Mouse (Mus musculus): ENCODE data around the gene Epn3. TPM values are rescaled to one million over a fixed set of nuclear protein-coding genes. Genes with fewer than 3 reads are reported as not detected.

The Epn3 gene
- total RNA-seq, 1 experiment from 2014 or later, result not detected

DNA sequence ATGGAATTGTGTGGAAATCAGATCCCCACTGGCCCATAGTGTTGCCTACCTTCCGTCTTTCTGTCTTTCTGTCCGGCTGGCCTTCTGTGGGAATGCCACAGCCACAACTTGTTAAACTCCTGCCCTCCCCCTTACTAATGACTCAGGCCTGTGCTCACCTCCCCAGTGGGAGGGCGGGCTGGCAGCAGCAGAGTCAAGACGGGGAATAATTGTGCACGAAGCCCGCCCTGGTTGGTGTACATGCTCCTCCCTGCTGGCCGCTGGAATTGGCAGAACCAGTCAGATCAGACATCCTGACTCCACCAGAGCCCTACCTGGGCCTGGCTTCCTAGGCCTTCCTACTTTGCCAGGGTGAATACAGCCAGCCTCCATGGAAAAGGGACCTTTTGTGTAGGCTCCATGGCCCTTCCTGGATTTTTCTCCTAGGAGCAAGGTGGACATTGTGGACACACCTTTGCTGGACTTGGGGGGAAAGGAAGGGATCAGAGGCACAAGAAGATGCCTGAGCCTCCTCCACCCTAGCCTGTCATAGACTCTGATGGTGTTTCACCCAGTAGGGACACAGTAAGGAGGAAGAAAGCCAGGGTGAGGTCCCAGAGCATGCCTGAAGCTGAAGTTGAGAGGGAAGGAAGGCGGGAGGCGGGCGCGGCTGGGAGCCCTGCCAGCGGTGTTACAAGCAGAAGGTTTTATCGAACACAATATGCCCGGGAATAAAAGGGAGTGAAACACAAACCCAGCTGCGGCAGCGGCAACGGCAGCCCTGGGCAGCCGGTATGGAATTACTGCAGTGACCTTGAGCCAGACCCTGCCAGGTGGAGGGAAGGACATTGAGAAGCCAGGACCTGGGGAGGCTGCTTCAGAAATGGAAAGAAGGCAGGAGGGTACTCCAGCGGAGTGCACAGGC is 1.4 kb downstream of the Epn3 start:
- peak; percentile 36; the same call in 1 of the 2 replicates for ATAC-seq (replicated peaks; ENCODE audit: low read depth, poor library complexity, severe bottlenecking)

GRCm38 (mm10) chr11:94495415-94495814 is 4.4 kb downstream of the Epn3 start:
- no peak for ATAC-seq (replicated peaks; ENCODE audit: low read depth, poor library complexity, severe bottlenecking)

- peak; percentile 53; the same call in 1 of the 2 replicates for ATAC-seq (replicated peaks; ENCODE audit: low read depth, poor library complexity, severe bottlenecking)
Measured at GRCm38 (mm10) chr11:94491749-94492099, 8.1 kb downstream of the Epn3 start.

DNA sequence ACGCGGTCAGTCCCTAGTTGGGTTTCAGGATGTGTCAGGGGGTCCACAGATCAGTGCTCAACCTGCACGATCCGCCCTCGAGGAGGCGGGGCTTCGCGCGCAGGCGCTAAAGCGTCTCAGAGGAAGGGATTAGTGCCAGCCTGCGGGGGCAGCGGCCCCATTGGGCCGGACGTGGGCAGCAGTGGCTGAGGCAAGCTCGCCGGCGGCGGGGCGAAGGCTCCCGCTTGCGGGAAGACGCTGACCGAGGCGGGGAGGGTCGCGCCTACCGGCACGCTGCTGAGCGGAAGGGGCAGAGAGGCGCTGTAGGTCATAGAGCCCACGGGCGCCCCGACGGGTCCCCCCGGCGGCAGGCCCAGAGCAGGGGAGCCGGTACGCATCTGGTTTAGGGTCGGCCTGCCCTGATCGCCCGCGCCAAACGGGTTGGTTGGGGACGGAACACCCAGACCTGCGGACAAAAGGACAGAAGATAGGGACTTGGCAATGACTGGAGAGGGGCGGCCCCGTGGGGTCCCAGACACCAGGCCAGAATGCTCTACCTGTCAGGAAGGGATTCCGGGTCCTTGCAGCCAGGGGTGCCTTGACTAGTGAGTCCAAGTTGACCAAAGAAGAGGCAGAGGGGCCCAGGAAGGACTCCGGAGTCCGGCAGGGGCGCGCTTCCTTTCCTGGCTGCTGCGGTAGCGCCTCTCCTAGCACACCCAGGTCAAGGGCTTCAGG is 8.6 kb downstream of the Epn3 start:
- peak; percentile 57 for ATAC-seq (replicated peaks; ENCODE audit: low read depth, poor library complexity, severe bottlenecking)

GRCm38 (mm10) chr11:94489745-94490144 is 10.0 kb downstream of the Epn3 start:
- ATAC-seq (replicated peaks; ENCODE audit: low read depth, poor library complexity, severe bottlenecking), result no peak

GRCm38 (mm10) chr11:94488767-94489533 is 10.8 kb downstream of the Epn3 start:
- ATAC-seq (replicated peaks; ENCODE audit: low read depth, poor library complexity, severe bottlenecking), result no peak

DNA sequence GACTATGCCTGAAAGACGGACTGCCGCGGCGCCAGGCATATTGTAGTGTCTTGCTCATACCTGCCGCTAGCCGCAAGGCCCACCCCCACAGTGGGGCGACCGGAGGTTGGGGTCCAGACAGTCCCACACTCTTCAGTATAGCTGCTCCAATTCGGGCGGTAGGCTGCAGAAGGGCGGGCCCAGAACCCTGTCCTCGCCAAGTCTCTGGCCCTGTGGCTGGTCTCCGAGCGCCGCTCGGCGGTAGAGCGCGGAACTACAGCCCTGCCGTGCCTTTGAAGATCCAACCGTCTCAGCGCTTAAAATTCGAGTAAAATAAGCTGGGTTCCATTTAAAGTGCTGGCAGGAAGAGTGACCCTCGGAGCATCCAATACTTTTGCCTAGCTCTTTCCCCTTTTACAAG is 13.8 kb downstream of the Epn3 start, which contains the start of gene Spata20:
Gene Spata20 (minus strand): TSS at position 179 of the 400 bp plus-strand sequence.
- peak; percentile 87 for ATAC-seq (replicated peaks; ENCODE audit: low read depth, poor library complexity, severe bottlenecking)

- ATAC-seq (replicated peaks; ENCODE audit: low read depth, poor library complexity, severe bottlenecking), result no peak
Measured at GRCm38 (mm10) chr11:94485223-94485622, 14.6 kb downstream of the Epn3 start.

DNA sequence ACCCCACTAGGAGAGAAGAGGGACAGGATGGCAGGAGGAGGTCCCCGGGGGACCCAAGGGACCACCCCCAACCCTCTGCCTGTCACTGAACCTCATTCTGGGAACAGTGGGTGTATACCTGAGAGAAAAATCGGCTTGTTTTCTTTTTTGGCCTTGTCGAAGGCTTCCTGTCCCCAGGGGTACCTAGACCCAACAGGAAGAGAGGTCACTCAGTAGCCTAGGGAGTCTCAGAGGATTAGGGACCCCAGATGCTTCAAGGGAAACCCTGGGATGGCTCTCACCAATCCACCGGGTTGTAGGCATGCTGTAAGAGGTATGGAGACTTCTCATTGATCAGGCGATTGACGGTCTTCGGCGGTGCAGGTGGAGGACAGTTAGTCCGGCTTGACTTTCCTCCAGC is 15.1 kb downstream of the Epn3 start:
- ATAC-seq (replicated peaks; ENCODE audit: low read depth, poor library complexity, severe bottlenecking), result no peak

DNA sequence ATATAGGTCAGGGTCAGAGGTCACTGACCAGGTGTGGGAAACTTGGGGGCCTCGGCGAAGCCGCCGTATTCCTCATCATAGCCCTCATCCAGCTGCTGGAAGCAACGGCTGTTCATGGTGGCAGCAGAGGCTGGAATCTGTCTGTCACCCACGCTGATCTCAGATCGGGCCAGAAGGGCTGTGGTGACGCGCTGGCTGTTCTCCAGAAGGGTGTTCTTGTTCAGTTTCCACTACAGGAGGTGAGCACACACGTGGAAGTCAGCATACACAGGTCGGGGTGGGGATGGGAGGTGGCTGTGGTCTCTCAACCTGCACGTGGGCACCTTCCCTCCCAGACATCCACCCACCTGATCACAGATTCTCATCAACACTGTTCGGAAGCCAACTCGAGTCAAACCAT is 15.9 kb downstream of the Epn3 start:
- no peak for ATAC-seq (replicated peaks; ENCODE audit: low read depth, poor library complexity, severe bottlenecking)

- ATAC-seq (replicated peaks; ENCODE audit: low read depth, poor library complexity, severe bottlenecking), result no peak
Measured at GRCm38 (mm10) chr11:94483436-94483835, 16.3 kb downstream of the Epn3 start.

DNA sequence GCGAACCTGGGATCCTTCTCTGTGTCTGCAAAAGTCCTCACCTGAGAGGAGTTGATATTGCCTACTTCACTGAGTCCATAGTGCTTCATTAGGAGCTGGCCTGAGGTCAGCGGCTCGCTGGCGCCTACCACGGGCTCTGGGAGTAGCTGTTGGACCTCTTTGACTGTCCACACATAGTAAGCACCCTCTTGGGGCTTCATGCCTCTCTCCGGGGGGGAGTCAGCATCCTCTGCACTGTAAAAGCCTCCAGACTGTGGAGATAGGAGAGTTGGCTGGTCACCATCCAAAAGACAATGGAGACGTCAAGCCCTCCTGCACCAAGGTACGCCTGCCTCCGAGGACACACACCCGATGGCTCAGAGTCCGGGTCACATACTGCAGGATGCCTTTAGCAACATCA is 17.0 kb downstream of the Epn3 start:
- ATAC-seq (replicated peaks; ENCODE audit: low read depth, poor library complexity, severe bottlenecking), result no peak

DNA sequence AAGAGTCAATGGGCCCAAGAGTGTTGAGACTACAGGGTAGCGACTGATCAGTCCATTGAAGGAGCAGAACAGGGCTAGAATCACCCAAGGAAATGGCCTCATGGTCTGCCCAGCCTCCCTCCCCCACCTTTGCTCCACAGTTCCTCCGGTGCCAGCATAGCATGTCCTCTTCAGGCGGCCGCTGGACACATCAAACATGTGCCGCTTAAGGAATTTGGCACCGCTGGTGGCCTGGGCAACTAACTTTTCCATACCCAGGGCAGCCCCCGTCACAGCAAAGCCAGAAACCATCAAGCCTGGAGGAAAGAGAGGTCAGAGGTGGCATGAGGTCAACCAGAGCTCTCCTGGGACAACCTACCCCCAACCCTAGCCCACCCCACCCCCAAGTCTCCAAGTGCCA is 17.8 kb downstream of the Epn3 start:
- ATAC-seq (replicated peaks; ENCODE audit: low read depth, poor library complexity, severe bottlenecking), result no peak

DNA sequence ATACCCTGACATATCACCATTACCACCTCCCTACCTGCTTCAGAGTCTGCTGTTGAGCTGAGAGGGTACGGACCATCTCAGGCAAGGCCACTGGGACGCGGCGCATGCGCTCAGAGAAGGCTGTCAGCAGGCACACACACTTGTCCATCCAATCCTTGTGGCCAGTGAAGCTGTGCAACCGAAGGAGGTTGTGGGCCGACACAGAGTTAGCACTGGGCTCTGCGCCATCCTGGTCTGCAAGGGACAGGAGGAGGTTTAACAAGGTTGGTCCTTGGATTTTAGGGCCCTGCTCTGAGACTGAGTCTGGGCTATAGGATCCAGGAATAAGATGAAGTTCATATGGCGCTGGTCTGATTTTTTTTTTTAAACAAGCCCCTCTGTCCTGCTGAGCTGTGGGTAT is 19.4 kb downstream of the Epn3 start:
- no peak for ATAC-seq (replicated peaks; ENCODE audit: low read depth, poor library complexity, severe bottlenecking)

- ATAC-seq (replicated peaks; ENCODE audit: low read depth, poor library complexity, severe bottlenecking), result no peak
Measured at GRCm38 (mm10) chr11:94477651-94478050, 22.1 kb downstream of the Epn3 start.

DNA sequence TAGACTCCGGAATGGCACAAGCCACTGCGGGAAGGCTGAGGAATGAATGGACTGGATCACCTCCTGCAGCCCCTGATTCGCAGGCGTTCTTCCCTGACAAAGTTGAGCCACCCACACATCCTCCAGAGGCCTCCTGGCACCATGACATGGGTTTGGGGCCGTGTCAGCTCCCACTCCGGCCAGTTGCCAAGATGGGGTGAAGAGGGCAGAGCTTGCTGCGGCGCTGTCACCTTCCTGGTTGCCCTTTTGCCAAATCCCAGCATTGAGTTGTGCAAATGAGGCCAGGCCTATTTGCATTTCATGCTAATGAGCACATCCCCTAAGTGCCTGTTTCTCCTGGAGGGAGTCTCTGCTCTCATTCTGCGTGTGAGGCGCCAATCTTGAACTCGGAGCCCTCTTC is 24.1 kb downstream of the Epn3 start:
- no peak for ATAC-seq (replicated peaks; ENCODE audit: low read depth, poor library complexity, severe bottlenecking)

- ATAC-seq (replicated peaks; ENCODE audit: low read depth, poor library complexity, severe bottlenecking), result no peak
Measured at GRCm38 (mm10) chr11:94474544-94474910, 25.2 kb downstream of the Epn3 start.

- peak; percentile 85 for ATAC-seq (replicated peaks; ENCODE audit: low read depth, poor library complexity, severe bottlenecking)
Measured at GRCm38 (mm10) chr11:94473707-94474543, 25.8 kb downstream of the Epn3 start, which contains the start of gene Cacna1g. Gene Cacna1g, minus strand, starts transcription at chr11:94474198.

GRCm38 (mm10) chr11:94472916-94473706 is 26.7 kb downstream of the Epn3 start:
- no peak for ATAC-seq (replicated peaks; ENCODE audit: low read depth, poor library complexity, severe bottlenecking)
